Mouse (Mus musculus): Measurements from ENCODE around the gene Rnf227.

DNA sequence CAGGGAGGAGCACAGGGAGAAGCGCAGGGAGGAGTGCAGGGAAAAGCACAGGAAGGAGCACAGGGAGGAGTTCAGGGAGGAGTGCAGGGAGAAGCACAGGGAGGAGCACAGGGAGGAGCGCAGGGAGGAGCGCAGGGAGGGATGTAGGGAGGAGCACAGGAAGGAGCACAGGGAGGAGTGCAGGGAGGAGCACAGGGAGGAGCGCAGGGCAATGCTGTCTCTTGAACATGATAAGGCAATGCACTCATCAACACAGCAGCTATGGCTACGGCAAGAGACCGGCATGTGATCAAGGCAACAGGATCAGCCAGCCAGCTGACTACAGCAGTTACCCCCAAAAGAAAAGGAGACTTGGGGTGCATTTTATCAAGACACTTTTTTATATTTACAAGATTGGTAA lies 23.9 kb upstream of the Rnf227 start:
- TF ChIP-seq POLR2A (IDR thresholded peaks at IDR 0.05; ENCODE audit: low read depth, low read length) (no peak), CTCF (IDR thresholded peaks at IDR 0.05; ENCODE audit: extremely low read depth, insufficient read length, insufficient replicate concordance, low read depth, low read length) (no peak)

All from small intestine, adult 2 months (tissue).